Mouse (Mus musculus) CH12.LX (cell line): ENCODE measurements around the gene Spen. TPM values are rescaled to one million over a fixed set of nuclear protein-coding genes. Genes with fewer than 3 reads are reported as not detected.

Experiments
- DNase-seq: peaks from one replicate; pipeline ENCODE4 v3.0.0-alpha.2; 2013; ENCODE audit errors: extremely low read depth
- H3K27ac ChIP-seq: 2 replicates; pipeline ENCODE4 v1.5.1; 2012; ENCODE audit warnings: low read depth, mild to moderate bottlenecking, control low read depth, moderate library complexity; ENCODE audit not compliant: insufficient read depth
- H3K27me3 ChIP-seq: replicated peaks from 2 replicates; pipeline ENCODE3; 2012; ENCODE audit warnings: inconsistent platforms
- H3K36me3 ChIP-seq, 2 experiments: replicated peaks in 1 of 2; 2 replicates each; pipeline versions ENCODE3 to v1.6.1; 2012; ENCODE audit warnings: inconsistent platforms in 1 of 2, low read length in 1 of 2, mild to moderate bottlenecking in 1 of 2, mixed read lengths in 1 of 2, moderate library complexity in 1 of 2; ENCODE audit not compliant: control insufficient read depth in 1 of 2, insufficient read depth in 1 of 2
- H3K4me1 ChIP-seq, 2 experiments: 2 replicates each; pipeline ENCODE4 v1.6.1; 2012; ENCODE audit warnings: inconsistent platforms in 1 of 2, moderate library complexity in 1 of 2; ENCODE audit not compliant: insufficient read depth in 2 of 2, control insufficient read depth in 1 of 2
- H3K4me2 ChIP-seq: 2 replicates; pipeline ENCODE4 v1.6.1; 2012; ENCODE audit warnings: low read depth, mild to moderate bottlenecking, control low read depth; ENCODE audit not compliant: poor library complexity, insufficient read depth, severe bottlenecking
- H3K4me3 ChIP-seq, 3 experiments: fragments of 150-350 bp in 1 of 3; sonication (generic) in 1 of 3; replicated peaks in 1 of 3; 2 replicates each; pipeline versions ENCODE3 to v1.5.1; 2011 to 2012; ENCODE audit warnings: low read depth in 2 of 3, low read length in 2 of 3, mild to moderate bottlenecking in 2 of 3, moderate library complexity in 2 of 3, control low read depth in 1 of 3, improper control_type of control experiment in 1 of 3, inconsistent platforms in 1 of 3, mixed read lengths in 1 of 3; ENCODE audit not compliant: poor library complexity in 1 of 3
- H3K79me2 ChIP-seq: replicated peaks from 2 replicates; pipeline ENCODE4 v1.6.1; 2012; ENCODE audit warnings: mild to moderate bottlenecking, moderate library complexity; ENCODE audit not compliant: control insufficient read depth, poor library complexity, insufficient read depth, severe bottlenecking; ENCODE audit errors: extremely low read depth
- H3K9ac ChIP-seq: 2 replicates; pipeline ENCODE4 v1.6.1; 2012; ENCODE audit warnings: low read depth, mild to moderate bottlenecking, control low read depth, moderate library complexity; ENCODE audit not compliant: insufficient read depth
- H3K9me3 ChIP-seq: replicated peaks from 2 replicates; pipeline ENCODE3; 2012; ENCODE audit warnings: low read length, inconsistent platforms, mixed read lengths
- BHLHE40 ChIP-seq: IDR thresholded peaks from 2 replicates; pipeline ENCODE4 v1.6.1; 2011; ENCODE audit warnings: mild to moderate bottlenecking, low read depth, low read length, improper control_type of control experiment
- CHD1 ChIP-seq: IDR thresholded peaks from 2 replicates; pipeline ENCODE4 v1.6.1; 2012; ENCODE audit warnings: low read depth, low read length, improper control_type of control experiment, inconsistent platforms
- CHD2 ChIP-seq: IDR thresholded peaks from 2 replicates; pipeline ENCODE4 v1.6.1; 2011; ENCODE audit warnings: low read length, improper control_type of control experiment
- CTCF ChIP-seq, 2 experiments: IDR thresholded peaks in 1 of 2; conservative IDR thresholded peaks in 1 of 2; 2 replicates each; pipeline ENCODE4 v1.5.1; 2011 to 2012; ENCODE audit warnings: low read depth in 2 of 2, low read length in 2 of 2, improper control_type of control experiment in 1 of 2, inconsistent platforms in 1 of 2, mild to moderate bottlenecking in 1 of 2, moderate library complexity in 1 of 2
- EP300 ChIP-seq: IDR thresholded peaks from 2 replicates; pipeline ENCODE4 v1.6.1; 2011; ENCODE audit warnings: low read length, improper control_type of control experiment
- ETS1 ChIP-seq: conservative IDR thresholded peaks from 2 replicates; pipeline ENCODE4 v1.6.1; 2012; ENCODE audit warnings: low read depth, mild to moderate bottlenecking, inconsistent platforms, low read length, improper control_type of control experiment, moderate library complexity
- GABPA ChIP-seq: IDR thresholded peaks from 2 replicates; pipeline ENCODE4 v1.6.1; 2012; ENCODE audit warnings: low read depth, low read length, improper control_type of control experiment, inconsistent platforms; ENCODE audit not compliant: insufficient replicate concordance
- IRF4 ChIP-seq: IDR thresholded peaks from 2 replicates; pipeline ENCODE4 v1.6.1; 2014; ENCODE audit warnings: low read depth, mild to moderate bottlenecking, inconsistent platforms, low read length, improper control_type of control experiment
- JUN ChIP-seq: IDR thresholded peaks from 2 replicates; pipeline ENCODE4 v1.6.1; 2011; ENCODE audit warnings: low read depth, mild to moderate bottlenecking, low read length, improper control_type of control experiment, moderate library complexity; ENCODE audit not compliant: insufficient read depth
- JUND ChIP-seq: conservative IDR thresholded peaks from 2 replicates; pipeline ENCODE4 v1.6.1; 2011; ENCODE audit warnings: low read depth, low read length, improper control_type of control experiment
- KAT2A ChIP-seq: IDR thresholded peaks from 2 replicates; pipeline ENCODE4 v1.6.1; 2012; ENCODE audit warnings: low read length, improper control_type of control experiment, inconsistent platforms; ENCODE audit not compliant: insufficient replicate concordance
- MAFK ChIP-seq: IDR thresholded peaks from 2 replicates; pipeline ENCODE4 v1.6.1; 2011; ENCODE audit warnings: low read length, improper control_type of control experiment; ENCODE audit not compliant: insufficient replicate concordance
- MAZ ChIP-seq: IDR thresholded peaks from 2 replicates; pipeline ENCODE4 v1.6.1; 2012; ENCODE audit warnings: low read depth, mild to moderate bottlenecking, inconsistent platforms, low read length, improper control_type of control experiment, moderate library complexity
- MEF2A ChIP-seq: IDR thresholded peaks from 2 replicates; pipeline ENCODE4 v1.6.1; 2014; ENCODE audit warnings: low read depth, mild to moderate bottlenecking, inconsistent platforms, low read length, improper control_type of control experiment, borderline replicate concordance
- MXI1 ChIP-seq: IDR thresholded peaks from 2 replicates; pipeline ENCODE4 v1.6.1; 2011; ENCODE audit warnings: mild to moderate bottlenecking, low read depth, low read length, improper control_type of control experiment
- MYC ChIP-seq: IDR thresholded peaks from 2 replicates; pipeline ENCODE4 v1.6.1; 2011; ENCODE audit warnings: low read depth, mild to moderate bottlenecking, improper control_type of control experiment, low read length
- NELFE ChIP-seq: IDR thresholded peaks from 2 replicates; pipeline ENCODE4 v1.6.1; 2011; ENCODE audit warnings: low read depth, low read length, improper control_type of control experiment
- NRF1 ChIP-seq: IDR thresholded peaks from 2 replicates; pipeline ENCODE4 v1.6.1; 2014; ENCODE audit warnings: low read depth, mild to moderate bottlenecking, inconsistent platforms, low read length, improper control_type of control experiment, moderate library complexity
- POLR2AphosphoS2 ChIP-seq: IDR thresholded peaks from 2 replicates; pipeline ENCODE4 v1.6.1; 2011; ENCODE audit warnings: low read depth, low read length, improper control_type of control experiment
- RAD21 ChIP-seq: IDR thresholded peaks from 2 replicates; pipeline ENCODE4 v1.6.1; 2011; ENCODE audit warnings: low read depth, mild to moderate bottlenecking, low read length, improper control_type of control experiment, moderate library complexity
- RCOR1 ChIP-seq: conservative IDR thresholded peaks from 2 replicates; pipeline ENCODE4 v1.6.1; 2012; ENCODE audit warnings: low read depth, mild to moderate bottlenecking, inconsistent platforms, low read length, improper control_type of control experiment
- SIN3A ChIP-seq: IDR thresholded peaks from 2 replicates; pipeline ENCODE4 v1.6.1; 2012; ENCODE audit warnings: low read length, improper control_type of control experiment, inconsistent platforms
- TBP ChIP-seq: conservative IDR thresholded peaks from 2 replicates; pipeline ENCODE4 v1.6.1; 2011; ENCODE audit warnings: low read depth, low read length, improper control_type of control experiment
- TCF12 ChIP-seq: IDR thresholded peaks from 2 replicates; pipeline ENCODE4 v1.6.1; 2014; ENCODE audit warnings: low read depth, mild to moderate bottlenecking, inconsistent platforms, low read length, improper control_type of control experiment
- UBTF ChIP-seq: IDR thresholded peaks from 2 replicates; pipeline ENCODE4 v1.6.1; 2012; ENCODE audit warnings: low read depth, mild to moderate bottlenecking, inconsistent platforms, low read length, improper control_type of control experiment, moderate library complexity
- USF1 ChIP-seq: IDR thresholded peaks from 2 replicates; pipeline ENCODE4 v1.6.1; 2014; ENCODE audit warnings: low read depth, mild to moderate bottlenecking, inconsistent platforms, low read length, improper control_type of control experiment
- USF2 ChIP-seq: conservative IDR thresholded peaks from 2 replicates; pipeline ENCODE4 v1.6.1; 2011; ENCODE audit warnings: low read depth, low read length, improper control_type of control experiment
- ZC3H11A ChIP-seq: IDR thresholded peaks from 2 replicates; pipeline ENCODE4 v1.6.1; 2012; ENCODE audit warnings: low read depth, mild to moderate bottlenecking, inconsistent platforms, low read length, improper control_type of control experiment
- ZKSCAN1 ChIP-seq: IDR thresholded peaks from 2 replicates; pipeline ENCODE4 v1.6.1; 2012; ENCODE audit warnings: low read depth, inconsistent platforms, low read length, improper control_type of control experiment, borderline replicate concordance
- ZMIZ1 ChIP-seq: IDR thresholded peaks from 2 replicates; pipeline ENCODE4 v1.6.1; 2012; ENCODE audit warnings: low read depth, mild to moderate bottlenecking, inconsistent platforms, low read length, improper control_type of control experiment
- dilution Hi-C: fragments of 300-500 bp; cut with MboI; formaldehyde crosslinking; loops from 2 replicates; pipeline ENCODE4 v1.14.3; 2020; ENCODE audit warnings: low sequenced_read_pairs; ENCODE audit not compliant: extremely low pct_unique_long_range_greater_than_20kb, extremely low pct_ligation_motif_present
- in situ Hi-C: fragments of 300-500 bp; cut with MboI; formaldehyde crosslinking; loops from 3 replicates; pipeline ENCODE4 v1.14.3; 2019; ENCODE audit warnings: low sequenced_read_pairs, low pct_ligation_motif_present, low pct_unique_long_range_greater_than_20kb, mixed read lengths
- polyA plus RNA-seq: library from polyadenylated mRNA; unstranded; fragments of >175 nt; gene quantifications from 2 replicates; pipeline ENCODE4 v1.2.1, GENCODE M21; 2012; ENCODE audit warnings: low read depth; ENCODE audit not compliant: insufficient read length
- total RNA-seq, 2 experiments: library from RNA; depleted of rRNA; stranded (reverse); fragments of 300-350 nt in 1 of 2; fragments of >200 nt in 1 of 2; gene quantifications; 2 replicates each; pipeline ENCODE4 v1.2.3; 2012 to 2014

Gene Spen
- total and polyA plus RNA-seq, 3 experiments, result 4.0 to 21.6 (median 10.2) TPM

GRCm38 (mm10) chr4:141423288-141423687, 115.1 kb downstream of the Spen start:
- H3K27me3 ChIP-seq, result peaks cover 1% of the 10 kb centered on the region
- no peak overlapping the region for H3K4me2 ChIP-seq
- in situ Hi-C loops, result loop anchor here (25.0 kb wide), 2 partner anchors 539 to 664 kb away; partner anchors contain the start of gene Tmem51

GRCm38 (mm10) chr4:141422841-141423240, 115.6 kb downstream of the Spen start:
- TF ChIP-seq USF2 (no peak), RAD21 (no peak), IRF4 (no peak), NELFE (no peak), MAFK (no peak), ETS1 (no peak), TCF12 (no peak), ZMIZ1 (no peak), MXI1 (no peak), NRF1 (no peak), ZKSCAN1 (no peak), JUN (no peak), UBTF (no peak), TBP (no peak), SIN3A (no peak), GABPA (no peak), CHD1 (no peak), ZC3H11A (no peak), KAT2A (no peak)

More at GRCm38 (mm10) chr4:141423288-141423687, 115.1 kb downstream of the Spen start:
- H3K4me1 ChIP-seq, result peaks cover 12 to 59% of the 10 kb centered on the region in 2 experiments
- H3K27ac ChIP-seq, result no peak overlapping the region
- no peak for DNase-seq
- no peaks in the 10 kb centered on the region for H3K36me3 ChIP-seq
- H3K9ac ChIP-seq, result no peak overlapping the region
- dilution Hi-C loops, result no loop called here
- H3K9me3 ChIP-seq, result no peaks in the 10 kb centered on the region
- H3K4me3 ChIP-seq, result no peak overlapping the region
- no peaks in the 10 kb centered on the region for H3K79me2 ChIP-seq
- TF ChIP-seq EP300 (no peak), USF2 (no peak), MYC (no peak), BHLHE40 (no peak), CTCF (conservative IDR thresholded peaks at IDR 0.05 in 1 of 2, IDR thresholded peaks at IDR 0.05 in 1 of 2; ENCODE audit: low read depth in 2 of 2, low read length in 2 of 2) (no peak), MAZ (no peak), RCOR1 (no peak), USF1 (no peak), SIN3A (no peak), ZKSCAN1 (no peak), MEF2A (no peak), ZC3H11A (no peak), JUN (no peak), UBTF (no peak), CHD2 (no peak), POLR2AphosphoS2 (no peak), NRF1 (no peak), KAT2A (no peak), JUND (no peak), ETS1 (no peak)
- TF ChIP-seq, all 38 proteins: peak for 0

More at GRCm38 (mm10) chr4:141422841-141423240, 115.6 kb downstream of the Spen start:
- peaks cover 12 to 59% of the 10 kb centered on the region in 2 experiments for H3K4me1 ChIP-seq
- no peak overlapping the region for H3K4me2 ChIP-seq
- in situ Hi-C loops (loop anchor here (25.0 kb wide), 2 partner anchors 539 to 664 kb away; partner anchors contain the start of gene Tmem51), dilution Hi-C loops (no loop called here)
- peaks cover 1% of the 10 kb centered on the region for H3K27me3 ChIP-seq
- H3K27ac ChIP-seq, result no peak overlapping the region
- no peaks in the 10 kb centered on the region for H3K79me2 ChIP-seq
- no peak overlapping the region for H3K9ac ChIP-seq
- DNase-seq, result no peak
- no peak overlapping the region for H3K4me3 ChIP-seq
- no peaks in the 10 kb centered on the region for H3K36me3 ChIP-seq
- no peaks in the 10 kb centered on the region for H3K9me3 ChIP-seq
